Mouse (Mus musculus) heart, postnatal 25 days (tissue): ENCODE measurements around the gene Ifitm6. TPM values are rescaled to one million over a fixed set of nuclear protein-coding genes. Genes with fewer than 3 reads are reported as not detected.
"Not testable (repeated sequence)": the region's sequence is repeated elsewhere in the genome, so short reads cannot be mapped to it uniquely, and the experiment has no call there.

Source experiments
- DNase-seq: peaks from one replicate; pipeline ENCODE4 v3.0.0; 2022; ENCODE audit warnings: low spot score
- intact Hi-C: fragments of 180-260 bp; cut with DNase I; formaldehyde crosslinking; loops from one replicate; pipeline ENCODE4 v1.15.1; 2025
- total RNA-seq, 2 experiments: library from RNA; stranded (reverse); gene quantifications; 2 replicates each; pipeline ENCODE4 v1.2.3; 2021

Ifitm6 gene
- total RNA-seq, 2 experiments from 2014 or later = 0.42 TPM; not detected in 1

DNA sequence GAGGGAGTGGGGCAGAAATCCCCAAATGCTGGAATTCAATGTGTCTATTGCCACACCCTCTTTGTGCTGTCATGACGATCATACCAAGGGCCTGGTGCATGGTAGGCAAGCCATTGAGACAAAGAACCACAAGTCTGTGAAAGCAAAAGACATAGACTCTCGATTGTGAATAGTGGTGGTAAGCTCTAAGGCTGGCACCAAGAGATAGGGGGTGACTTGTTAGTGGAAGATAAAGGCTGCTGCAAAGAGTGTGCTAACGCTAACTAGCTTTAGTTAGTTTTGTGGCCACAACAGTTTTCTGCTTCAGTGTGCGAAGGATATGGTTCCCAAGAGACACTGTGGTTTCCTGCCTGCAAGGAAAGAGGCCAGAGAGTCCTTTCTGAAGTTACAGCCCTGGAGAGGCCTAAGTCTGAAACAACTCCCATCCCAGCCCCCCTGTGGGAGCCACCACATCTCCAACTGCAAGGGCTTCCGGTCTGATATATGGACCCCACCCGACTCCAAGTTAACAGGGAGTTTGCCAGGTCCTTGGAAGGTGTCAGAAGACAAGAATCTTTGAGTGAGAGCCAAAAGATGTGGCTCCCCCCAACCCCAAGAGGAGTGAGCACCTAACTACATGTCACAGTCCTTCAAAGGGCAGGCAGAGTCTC lies 29.3 kb upstream of the Ifitm6 start:
- intact Hi-C loops = loop anchor here (1.0 kb wide), 1 partner anchor 38 kb away; no protein-coding TSS in a partner anchor
- no peak for DNase-seq

DNA sequence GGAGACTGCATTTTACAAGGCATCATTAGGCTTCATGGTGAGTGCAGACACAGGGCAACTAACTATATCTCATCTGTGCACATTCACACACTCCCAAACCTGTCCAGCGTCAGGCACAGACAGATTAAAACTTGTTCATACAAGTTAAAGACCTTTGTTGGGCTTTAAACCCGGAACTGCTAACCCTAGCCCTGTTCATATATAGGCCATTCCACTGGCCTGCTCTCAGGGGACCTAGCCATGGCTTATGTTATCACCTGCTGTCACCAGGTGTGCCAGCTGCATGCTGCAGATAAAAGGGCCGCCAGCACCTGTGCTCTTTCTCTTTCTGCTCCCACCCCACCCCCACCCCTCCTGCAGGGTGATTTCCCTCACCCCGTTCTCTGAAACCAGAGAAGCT lies 24.8 kb upstream of the Ifitm6 start:
- DNase-seq = no peak
- intact Hi-C loops = no loop called here

DNA sequence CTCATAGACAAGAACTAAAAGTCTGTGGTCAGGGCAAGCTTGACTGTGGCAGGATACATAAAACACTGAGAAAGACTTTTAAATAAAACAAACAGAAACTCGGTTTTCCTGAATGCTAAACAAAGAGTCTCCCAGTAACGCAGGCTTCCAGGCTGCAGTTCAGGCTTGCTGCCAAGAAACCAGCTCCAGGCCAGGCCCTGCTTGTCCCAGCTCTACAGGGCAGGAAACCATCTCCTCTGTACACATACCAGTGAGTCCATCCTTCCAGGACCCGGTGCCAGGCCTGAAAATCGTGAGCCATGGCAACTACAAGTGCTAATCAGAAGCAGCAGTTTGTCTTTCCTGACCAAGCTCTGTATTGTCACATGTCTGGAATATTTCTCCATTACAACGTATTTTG lies 23.9 kb upstream of the Ifitm6 start:
- peak; percentile 73 for DNase-seq
- intact Hi-C loops = no loop called here

DNA sequence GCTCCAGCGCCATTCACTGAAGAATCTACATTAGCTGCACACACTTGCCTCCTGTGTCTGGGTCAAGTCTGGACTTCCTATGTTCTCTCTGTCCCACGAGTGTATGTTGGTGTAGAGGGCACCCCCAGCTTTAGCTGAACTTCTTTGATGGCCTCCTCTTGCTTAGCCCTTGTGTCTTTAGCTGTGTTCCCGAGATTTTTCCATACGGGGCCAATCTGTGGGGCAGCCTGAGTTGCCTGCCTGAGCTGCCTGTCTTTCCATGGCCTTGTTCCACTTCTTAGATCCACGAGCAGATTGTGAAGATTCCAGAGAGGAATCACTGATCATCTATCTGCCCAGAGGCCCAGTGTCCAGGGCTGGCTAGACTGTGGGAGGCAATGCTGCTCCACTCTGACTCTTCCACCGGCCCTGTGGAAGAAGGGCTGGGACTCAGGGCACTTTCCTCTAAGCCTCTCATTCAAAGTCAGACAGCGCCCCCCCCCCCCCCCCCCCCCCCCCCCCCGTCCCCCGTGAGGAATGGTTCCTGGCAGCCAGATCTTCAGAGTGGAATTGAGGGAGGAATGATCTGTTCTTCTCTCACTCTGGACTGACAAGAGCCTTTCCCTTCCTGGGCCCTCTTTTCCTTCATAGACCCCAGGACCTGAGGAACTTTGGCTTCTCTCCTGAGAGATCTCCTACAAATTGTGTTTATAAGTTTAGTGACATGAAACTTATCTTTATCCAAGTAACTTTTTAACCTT lies 23.3 kb upstream of the Ifitm6 start:
- intact Hi-C loops = no loop called here
- no peak for DNase-seq

DNA sequence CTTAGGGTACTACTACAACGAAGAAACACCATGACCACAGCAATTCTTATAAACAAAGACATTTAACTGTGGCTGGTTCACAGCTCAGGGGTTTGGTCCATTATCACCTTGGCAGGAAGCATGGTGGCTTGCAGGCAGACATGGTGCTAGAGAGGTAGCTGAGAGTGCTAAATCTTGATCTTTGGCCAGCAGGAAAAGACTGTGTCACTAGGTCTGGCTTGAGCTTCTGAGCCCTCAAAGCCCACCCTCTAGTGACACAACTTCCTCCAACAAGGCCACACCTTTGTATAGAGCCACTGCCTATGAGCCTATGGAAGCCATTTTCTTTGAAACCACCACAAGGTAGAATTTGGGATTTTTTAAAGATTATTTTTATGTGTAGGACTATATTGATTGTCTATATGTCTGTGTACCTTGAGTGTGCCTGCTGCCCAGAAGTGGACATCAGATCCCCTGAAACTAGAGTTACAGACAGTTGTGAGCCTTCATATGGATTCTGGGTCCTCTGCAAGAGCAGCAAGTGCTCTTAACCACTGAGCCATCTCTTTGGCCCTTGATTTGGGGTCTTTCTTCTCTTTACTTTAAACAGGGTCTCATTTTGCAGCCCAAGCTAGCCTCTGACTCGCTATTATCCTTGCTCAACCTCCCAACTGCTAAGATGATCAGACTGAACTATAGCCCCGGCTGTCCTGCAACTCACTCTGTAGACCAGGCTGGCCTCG lies 21.8 kb upstream of the Ifitm6 start:
- DNase-seq = no peak
- intact Hi-C loops = no loop called here

DNA sequence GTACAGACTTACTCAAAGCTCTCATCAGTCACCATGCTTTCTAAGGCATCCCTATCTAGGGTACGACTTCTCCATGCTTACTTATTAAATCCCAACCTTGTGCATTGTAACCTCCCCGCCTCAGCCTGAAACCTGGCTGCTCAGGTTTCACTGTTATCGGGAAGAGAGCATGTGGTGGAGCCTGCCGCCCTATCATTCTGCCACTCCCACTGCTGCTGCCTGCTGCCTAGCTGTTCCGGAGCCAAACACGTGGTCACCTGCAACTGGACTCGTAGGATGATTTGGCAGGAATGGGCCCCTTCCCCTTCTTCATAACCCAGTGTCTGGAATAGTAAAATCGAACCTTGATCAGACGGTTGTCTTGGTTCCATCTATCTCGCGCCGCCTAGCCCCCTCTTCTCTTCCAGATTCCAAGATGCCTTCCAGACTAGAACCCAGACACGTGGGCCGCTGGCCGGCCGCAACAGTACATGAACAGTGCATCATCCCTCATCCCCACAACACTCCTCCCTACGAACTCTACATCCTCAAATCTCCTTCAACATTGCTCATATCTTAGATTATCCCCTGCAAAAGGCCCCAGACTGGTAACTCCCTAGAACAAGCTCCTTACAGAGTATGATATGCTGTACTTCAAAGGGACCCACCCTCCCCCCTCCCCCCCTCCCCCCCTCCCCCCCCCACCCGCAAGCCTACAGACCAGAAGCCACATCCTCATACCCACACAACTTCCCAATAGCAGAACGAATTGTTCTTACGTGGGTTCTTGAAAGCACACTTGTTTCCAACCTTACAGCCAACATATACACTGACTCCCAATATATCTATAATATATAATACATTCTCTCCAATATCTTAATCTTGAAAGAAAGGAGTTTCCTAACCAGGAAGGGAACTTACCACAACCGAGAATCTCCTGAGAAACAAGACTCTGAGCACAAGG lies 20.6 kb upstream of the Ifitm6 start:
- intact Hi-C loops = no loop called here
- no peak for DNase-seq

DNA sequence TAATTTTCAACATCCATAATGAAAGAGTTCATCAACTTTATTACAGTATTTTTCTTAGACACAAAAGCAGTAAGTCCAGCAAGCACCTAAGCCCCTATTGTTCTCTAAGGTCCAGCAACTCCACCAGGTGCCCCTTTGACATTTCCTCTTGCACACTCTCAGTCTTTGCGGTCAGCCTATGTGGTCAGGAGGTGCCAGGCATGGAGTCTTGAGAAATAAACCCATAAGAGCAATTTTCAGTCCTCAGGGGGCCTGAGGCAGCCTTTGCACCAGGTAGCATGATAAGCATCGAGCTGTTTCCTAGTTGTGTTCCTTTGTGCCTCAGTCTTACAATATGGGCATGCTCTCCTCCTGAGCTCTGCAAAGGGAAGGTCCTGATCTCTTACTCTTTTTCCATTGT lies 18.9 kb upstream of the Ifitm6 start:
- intact Hi-C loops, DNase-seq: not testable (repeated sequence)

DNA sequence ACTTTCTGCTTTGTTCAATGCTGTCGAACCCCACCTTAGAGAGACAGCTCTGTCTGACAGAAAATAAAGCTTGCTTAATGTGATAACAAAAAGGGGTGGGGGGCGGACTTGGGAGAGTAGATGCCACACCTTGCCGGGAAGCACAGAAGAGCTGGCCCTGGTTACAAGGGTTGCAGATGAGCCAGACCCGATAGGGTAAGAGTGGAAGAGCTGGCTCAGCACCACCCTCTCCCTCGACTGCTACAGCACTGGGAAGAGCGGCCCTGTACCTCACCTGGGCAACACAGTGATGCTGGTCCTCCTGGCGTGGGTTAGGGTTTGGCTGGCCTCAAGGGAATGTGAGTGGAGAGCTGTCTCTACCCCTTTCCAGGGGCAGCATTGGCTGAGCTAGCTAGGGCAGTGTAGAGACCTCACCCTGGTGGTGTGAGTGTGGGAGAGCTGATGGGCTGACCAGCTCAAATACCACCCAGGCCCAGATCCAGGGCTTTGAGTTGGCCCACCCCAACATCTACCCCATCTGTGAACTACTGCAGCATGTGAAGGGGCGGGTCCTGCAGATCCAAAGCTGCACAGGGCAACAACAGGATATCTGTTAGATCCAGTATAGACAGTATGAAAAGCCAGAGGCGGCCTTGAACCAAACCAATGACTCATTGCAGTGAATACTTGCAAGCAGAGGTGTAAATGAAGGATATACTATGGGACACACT lies 14.9 kb upstream of the Ifitm6 start:
- intact Hi-C loops = no loop called here
- DNase-seq = no peak

DNA sequence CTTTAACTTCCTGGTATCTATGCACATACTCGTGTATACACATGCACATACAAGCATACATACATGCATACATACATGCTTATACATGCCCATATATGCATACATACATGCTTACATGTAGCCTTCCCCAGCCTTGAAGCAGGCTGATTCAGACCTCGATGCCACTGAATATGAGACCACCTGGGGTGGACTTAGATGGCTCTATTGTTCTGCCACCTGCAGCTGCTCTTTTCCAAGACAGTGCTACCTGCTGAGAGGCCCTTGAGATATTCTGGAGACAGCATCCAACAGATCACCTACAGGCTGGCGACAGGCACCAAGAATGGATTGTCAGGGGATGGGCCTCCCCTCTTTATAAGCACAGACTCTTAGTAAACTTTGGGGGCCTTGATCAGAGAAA lies 12.7 kb upstream of the Ifitm6 start:
- DNase-seq = no peak
- intact Hi-C loops = no loop called here

DNA sequence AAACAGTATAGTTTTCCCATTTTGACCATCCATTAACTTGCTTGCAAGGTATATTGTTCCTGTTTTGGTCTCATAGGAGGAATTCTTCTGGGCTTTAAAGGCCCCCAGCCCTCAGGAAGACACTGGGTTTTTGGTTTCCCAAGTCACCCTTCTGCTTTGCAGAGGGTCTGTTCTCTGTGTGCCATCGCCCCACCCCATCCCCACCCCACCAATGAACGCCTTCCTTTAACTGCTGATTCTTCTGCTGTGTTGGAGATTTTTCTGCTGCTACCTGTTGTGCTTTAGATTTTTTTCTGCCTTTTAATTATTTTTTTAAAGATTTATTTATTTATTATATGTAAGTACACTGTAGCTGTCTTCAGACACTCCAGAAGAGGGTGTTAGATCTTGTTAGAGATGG lies 11.1 kb upstream of the Ifitm6 start, which contains the start of gene Gm17387:
Gene Gm17387 (plus strand): TSS at position 301 of the 400 bp plus-strand sequence.
- no peak for DNase-seq
- intact Hi-C loops = no loop called here

DNA sequence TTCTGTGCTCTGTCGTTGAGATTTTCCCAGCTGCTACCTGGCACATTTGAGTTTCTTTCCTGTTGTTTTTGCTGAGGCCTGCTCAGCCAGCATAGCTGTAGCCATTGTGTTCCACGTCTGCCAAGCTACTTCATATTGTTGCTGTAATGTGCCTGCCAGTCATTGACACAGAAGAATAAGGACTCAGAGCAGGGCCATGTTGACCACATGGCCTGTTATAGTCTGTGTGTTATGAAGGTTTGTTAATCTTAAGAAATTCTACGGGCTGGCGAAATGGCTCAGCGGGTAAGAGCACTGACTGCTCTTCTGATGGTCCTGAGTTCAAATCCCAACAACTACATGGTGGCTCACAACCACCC lies 9.0 kb upstream of the Ifitm6 start:
- DNase-seq = no peak
- intact Hi-C loops = no loop called here

DNA sequence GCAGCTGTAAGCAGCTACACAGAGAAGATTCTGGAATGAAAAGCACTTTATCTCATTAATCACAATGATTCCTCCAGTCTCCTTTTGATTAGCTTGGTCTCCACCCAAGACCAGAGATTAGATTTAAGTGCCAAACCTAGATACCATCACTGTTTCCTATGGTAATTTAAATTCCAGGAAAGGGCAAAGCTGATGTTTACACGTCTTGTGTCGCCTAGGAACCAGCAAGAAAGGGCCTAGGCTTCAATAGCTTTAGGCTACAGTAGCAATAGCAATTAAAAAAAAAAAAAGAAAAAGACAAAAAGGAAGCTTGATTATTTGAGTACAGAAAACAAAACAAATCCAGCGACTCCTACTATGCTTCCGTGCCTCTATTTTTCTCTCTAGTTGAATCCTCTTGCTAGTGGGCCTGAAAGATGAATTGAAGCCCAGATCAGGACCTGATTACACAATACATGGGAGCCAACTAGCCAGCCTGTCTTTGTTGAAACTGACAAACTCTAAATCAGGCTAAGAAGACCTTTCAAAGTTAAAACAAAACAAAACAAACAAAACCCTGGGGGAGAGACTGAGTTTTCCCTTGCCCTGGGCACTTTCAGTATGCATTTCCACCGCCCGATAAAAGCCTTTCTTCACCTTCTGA lies 8.5 kb upstream of the Ifitm6 start:
- DNase-seq = no peak
- intact Hi-C loops = no loop called here

DNA sequence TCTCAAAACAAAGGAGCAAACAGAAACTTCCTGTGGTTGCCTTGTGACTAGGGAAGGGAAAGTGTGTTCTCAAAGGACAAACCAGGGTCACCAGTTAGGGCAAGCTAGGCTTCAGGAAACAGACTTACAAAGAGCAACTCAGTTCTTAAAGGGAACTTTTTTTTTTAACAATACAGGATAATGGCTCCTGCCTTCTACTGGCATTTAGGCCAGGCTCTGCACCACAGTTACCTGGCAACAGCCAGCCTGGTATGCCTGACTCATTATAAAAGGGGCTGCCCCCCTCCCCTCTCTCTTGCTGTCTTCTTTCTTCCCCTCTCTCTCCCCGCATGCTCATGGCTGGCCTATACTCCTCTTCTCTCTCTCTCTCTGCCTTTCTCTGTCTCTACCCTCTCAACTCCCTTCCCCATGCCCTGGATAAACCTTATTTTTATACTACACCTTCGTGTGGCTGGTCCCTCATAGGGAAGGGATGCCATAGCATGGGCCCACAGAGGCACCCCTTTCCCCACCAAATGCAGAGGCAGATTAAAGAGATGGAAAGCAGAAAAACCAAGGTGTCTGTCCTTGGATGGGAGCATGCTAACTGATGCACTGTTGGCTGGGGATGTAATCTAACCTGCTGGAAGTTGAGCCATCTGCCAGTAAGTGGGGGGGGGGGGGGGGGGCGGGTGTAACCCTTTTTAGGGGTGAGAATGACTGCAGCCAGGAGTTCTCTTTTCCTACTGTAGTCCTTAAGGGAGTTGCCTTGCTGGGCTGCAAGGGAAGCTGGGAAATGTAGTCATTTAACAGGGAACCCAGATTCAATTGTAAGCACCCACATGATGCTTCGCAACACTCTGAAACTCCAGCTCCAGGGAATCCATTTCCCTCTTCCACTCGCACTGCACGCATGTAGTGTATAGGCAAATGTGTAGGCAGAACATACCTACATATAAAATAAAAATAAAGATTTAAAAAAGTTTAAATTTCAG lies 7.4 kb upstream of the Ifitm6 start:
- intact Hi-C loops = no loop called here
- no peak for DNase-seq

DNA sequence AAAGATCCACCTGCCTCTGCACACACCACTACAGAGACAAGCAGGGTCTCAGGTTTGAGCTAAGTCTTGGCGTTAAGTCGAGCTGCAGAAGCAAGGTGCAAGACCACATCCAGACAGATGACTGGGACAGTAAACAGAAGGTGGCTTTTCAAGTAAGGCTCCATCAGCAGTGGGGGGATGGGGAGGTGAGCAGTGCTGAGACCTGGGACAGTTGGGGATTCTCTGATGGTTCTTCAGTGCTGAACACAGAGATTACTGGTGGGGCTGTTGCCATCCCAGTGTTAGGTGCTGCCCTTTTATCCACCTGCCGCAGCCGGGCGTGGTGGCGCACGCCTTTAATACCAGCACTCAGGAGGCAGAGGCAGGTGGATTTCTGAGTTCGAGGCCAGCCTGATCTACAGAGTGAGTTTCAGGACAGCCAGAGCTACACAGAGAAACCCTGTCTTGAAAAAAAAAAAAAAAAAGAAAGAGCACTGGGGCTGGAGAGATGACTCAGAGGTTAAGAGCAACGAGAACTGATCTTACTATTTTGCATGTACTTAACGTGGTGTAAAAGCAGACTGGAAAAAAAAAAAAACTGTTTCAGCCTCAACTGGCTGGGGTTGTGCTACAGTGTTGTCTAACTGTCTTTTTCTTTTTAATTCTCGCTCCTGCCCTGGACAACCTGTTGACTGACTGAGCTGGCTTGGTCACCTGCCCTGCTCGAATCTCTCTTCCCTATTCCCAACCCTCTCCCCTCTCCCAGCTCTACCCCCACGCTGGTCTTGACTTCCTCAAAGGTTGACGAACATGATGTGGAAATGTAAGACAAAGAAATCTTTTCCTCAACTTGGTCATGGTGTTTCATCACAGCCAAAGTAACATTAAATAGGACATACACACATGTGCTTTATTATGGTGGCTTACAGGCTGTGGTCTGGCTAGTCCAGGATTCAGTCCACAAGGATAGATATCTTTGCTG lies 4.0 kb upstream of the Ifitm6 start:
- intact Hi-C loops = no loop called here
- no peak for DNase-seq

DNA sequence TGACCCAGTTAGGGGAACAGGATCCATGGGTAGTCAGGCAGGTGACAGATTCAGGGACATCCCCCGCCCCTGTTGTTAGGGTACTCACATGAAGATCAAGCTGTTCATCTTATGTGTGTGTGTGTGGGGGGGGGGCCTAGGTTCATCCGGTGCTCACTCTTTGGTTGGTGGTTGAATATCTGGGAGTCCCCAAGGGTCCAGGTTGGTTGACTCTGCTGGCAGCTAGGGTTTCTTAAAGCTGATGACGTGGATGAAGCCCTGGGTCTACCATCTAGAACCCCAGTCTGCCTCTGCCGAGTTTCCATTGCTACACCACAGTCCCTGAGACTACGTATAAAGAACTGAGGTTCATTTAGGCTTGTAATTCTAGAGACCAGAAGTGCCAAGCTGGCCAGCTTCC lies 1.3 kb upstream of the Ifitm6 start:
- DNase-seq = no peak
- intact Hi-C loops = no loop called here
